Mouse (Mus musculus) embryonic facial prominence, embryonic 15.5 days (tissue): ENCODE measurements around the gene Neurod2. TPM values are rescaled to one million over a fixed set of nuclear protein-coding genes. Genes with fewer than 3 reads are reported as not detected.

Source experiments
- ATAC-seq: fragments of 200-750 bp; cut with Nextera tagmentation; 2 replicates; pipeline ENCODE4 v1.8.0; 2017; ENCODE audit warnings: low read depth, moderate TSS enrichment; ENCODE audit not compliant: insufficient number of reproducible peaks, low FRiP score, low TSS enrichment
- H3K27ac ChIP-seq: fragments of 300-500 bp; sonication (generic); replicated peaks from 2 replicates; pipeline ENCODE4 v1.5.1; 2015; ENCODE audit warnings: mild to moderate bottlenecking, inconsistent platforms
- H3K27me3 ChIP-seq: fragments of 300-500 bp; sonication (generic); 2 replicates; pipeline ENCODE4 v1.6.1; 2015; ENCODE audit warnings: inconsistent platforms
- H3K36me3 ChIP-seq: fragments of 300-500 bp; sonication (generic); 2 replicates; pipeline ENCODE4 v1.6.1; 2015; ENCODE audit warnings: mild to moderate bottlenecking, inconsistent platforms
- H3K4me1 ChIP-seq: fragments of 300-500 bp; sonication (generic); 2 replicates; pipeline ENCODE4 v1.6.1; 2015; ENCODE audit warnings: inconsistent platforms
- H3K4me2 ChIP-seq: fragments of 300-500 bp; sonication (generic); replicated peaks from 2 replicates; pipeline ENCODE4 v1.6.1; 2015; ENCODE audit warnings: mild to moderate bottlenecking, inconsistent platforms
- H3K4me3 ChIP-seq: fragments of 300-500 bp; sonication (generic); replicated peaks from 2 replicates; pipeline ENCODE4 v1.5.1; 2015; ENCODE audit warnings: mild to moderate bottlenecking, inconsistent platforms
- H3K9ac ChIP-seq: fragments of 300-500 bp; sonication (generic); 2 replicates; pipeline ENCODE4 v1.6.1; 2015; ENCODE audit warnings: inconsistent platforms
- H3K9me3 ChIP-seq: fragments of 300-500 bp; sonication (generic); replicated peaks from 2 replicates; pipeline ENCODE4 v1.6.1; 2016; ENCODE audit warnings: inconsistent platforms
- WGBS: fragments of 180-500 bp; shearing (Covaris S2); methylation state at CpG from one replicate; pipeline ENCODE4 v1.1.7; 2015; 5-methylcytosine and 5-hydroxymethylcytosine counted together
- polyA plus RNA-seq: library from polyadenylated mRNA; unstranded; fragments of >200 nt; fragmentation: Nextera tagmentation; extraction: Ambion mirVana; gene quantifications from 2 replicates; pipeline ENCODE4 v1.2.1, GENCODE M21; 2015

Neurod2 gene
- polyA plus RNA-seq, 1 experiment from 2014 or later = 0.09 TPM

GRCm38 (mm10) chr11:98366290-98366689 is 36.8 kb upstream of the Neurod2 start:
- no peaks in the 10 kb centered on the region for H3K9me3 ChIP-seq
- H3K4me2 ChIP-seq = no peak overlapping the region
- H3K4me1 ChIP-seq = peaks cover 7% of the 10 kb centered on the region
- H3K4me3 ChIP-seq = no peak overlapping the region
- H3K36me3 ChIP-seq = no peaks in the 10 kb centered on the region
- no peaks in the 10 kb centered on the region for H3K27me3 ChIP-seq
- no peak overlapping the region for H3K9ac ChIP-seq
- H3K27ac ChIP-seq = no peak overlapping the region
- 75% methylated on average over 10 of the region's 10 CpGs for WGBS
- ATAC-seq = no peak

GRCm38 (mm10) chr11:98364410-98364809 is 35.0 kb upstream of the Neurod2 start:
- WGBS = 88% methylated on average over 5 of the region's 5 CpGs
- Histone ChIP-seq H3K4me3 (no peak overlapping the region), H3K36me3 (no peaks in the 10 kb centered on the region), H3K27ac (no peak overlapping the region), H3K4me2 (no peak overlapping the region), H3K9me3 (no peaks in the 10 kb centered on the region), H3K4me1 (peaks cover 22% of the 10 kb centered on the region), H3K27me3 (no peaks in the 10 kb centered on the region), H3K9ac (no peak overlapping the region)
- no peak for ATAC-seq

DNA sequence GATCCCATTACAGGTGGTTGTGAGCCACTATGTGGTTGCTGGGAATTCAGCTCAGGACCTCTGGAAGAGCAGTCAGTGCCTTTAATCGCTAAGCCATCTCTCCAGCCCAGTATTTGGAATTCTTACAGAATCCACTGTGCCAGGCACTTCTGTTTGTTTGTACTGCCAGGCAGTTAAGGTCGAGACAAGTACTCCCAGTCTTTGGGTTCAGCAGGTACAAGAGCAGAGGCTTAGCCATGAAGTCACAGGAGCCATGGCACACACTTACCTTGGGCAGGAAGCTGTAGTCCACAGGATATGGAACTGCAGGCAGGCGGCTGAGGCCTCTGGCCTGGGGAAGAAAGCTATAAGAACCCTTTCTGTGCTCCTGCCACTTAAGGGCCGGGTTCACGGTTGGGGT is 34.4 kb upstream of the Neurod2 start:
- H3K4me3 ChIP-seq = no peak overlapping the region
- no peaks in the 10 kb centered on the region for H3K9me3 ChIP-seq
- no peak overlapping the region for H3K4me2 ChIP-seq
- no peaks in the 10 kb centered on the region for H3K36me3 ChIP-seq
- peaks cover 28% of the 10 kb centered on the region for H3K4me1 ChIP-seq
- H3K9ac ChIP-seq = no peak overlapping the region
- 83% methylated on average over 5 of the region's 5 CpGs for WGBS
- no peak overlapping the region for H3K27ac ChIP-seq
- no peaks in the 10 kb centered on the region for H3K27me3 ChIP-seq
- ATAC-seq = no peak

DNA sequence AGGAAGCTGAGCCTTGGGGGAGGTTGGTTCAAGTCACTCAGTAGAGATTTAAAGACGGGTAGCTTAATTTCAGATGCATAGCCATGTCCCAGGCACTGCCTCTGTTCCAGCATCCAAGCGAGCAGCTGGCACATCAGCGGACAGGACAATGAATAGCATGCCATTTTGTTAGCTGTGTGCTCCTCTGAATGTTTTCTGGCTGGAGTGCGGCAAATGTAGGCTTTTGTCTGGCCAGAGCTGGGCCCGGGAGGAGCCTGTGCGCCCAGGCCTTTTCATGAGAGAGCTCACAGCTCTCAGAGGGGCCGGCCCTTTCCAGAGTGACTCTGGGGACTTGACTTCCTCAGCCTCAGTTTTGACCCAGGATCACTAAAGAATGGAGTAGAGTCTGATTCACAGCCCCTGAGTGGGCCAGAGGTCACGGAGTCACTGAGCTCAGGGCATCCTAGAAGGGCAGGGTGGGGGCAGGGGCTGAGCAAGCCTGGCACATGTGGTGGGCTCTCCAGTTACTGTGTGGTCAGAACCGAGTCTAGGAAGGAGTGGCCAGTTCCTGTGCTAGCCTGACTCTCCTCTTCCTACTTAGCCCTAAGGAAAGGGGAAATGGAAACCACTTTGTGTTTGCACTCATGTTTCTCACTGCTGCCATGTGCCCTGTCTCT is 31.5 kb upstream of the Neurod2 start:
- no peak for ATAC-seq
- Histone ChIP-seq H3K4me3 (no peak overlapping the region), H3K9me3 (no peaks in the 10 kb centered on the region), H3K27ac (no peak overlapping the region), H3K27me3 (no peaks in the 10 kb centered on the region), H3K4me1 (peaks cover 37% of the 10 kb centered on the region), H3K9ac (no peak overlapping the region), H3K36me3 (no peaks in the 10 kb centered on the region), H3K4me2 (no peak overlapping the region)
- WGBS = 47% methylated on average over 9 of the region's 9 CpGs

GRCm38 (mm10) chr11:98358161-98359083 is 29.0 kb upstream of the Neurod2 start, which contains the start of gene Stard3:
Stard3 (plus strand) TSS chr11:98358368.
- Histone ChIP-seq H3K36me3 (no peaks in the 10 kb centered on the region), H3K27ac (peak within 1 kb of the TSS; percentile 89), H3K27me3 (peaks cover 12% of the 10 kb centered on the region; the same call in 1 of the 2 replicates), H3K4me1 (peaks cover 41% of the 10 kb centered on the region), H3K9me3 (no peaks in the 10 kb centered on the region), H3K4me3 (peak within 1 kb of the TSS; percentile 70), H3K4me2 (peak within 1 kb of the TSS; percentile 75), H3K9ac (peak within 1 kb of the TSS; percentile 60)
- under 1% methylated on average over 60 of the region's 60 CpGs for WGBS
- peak; percentile 89 for ATAC-seq

DNA sequence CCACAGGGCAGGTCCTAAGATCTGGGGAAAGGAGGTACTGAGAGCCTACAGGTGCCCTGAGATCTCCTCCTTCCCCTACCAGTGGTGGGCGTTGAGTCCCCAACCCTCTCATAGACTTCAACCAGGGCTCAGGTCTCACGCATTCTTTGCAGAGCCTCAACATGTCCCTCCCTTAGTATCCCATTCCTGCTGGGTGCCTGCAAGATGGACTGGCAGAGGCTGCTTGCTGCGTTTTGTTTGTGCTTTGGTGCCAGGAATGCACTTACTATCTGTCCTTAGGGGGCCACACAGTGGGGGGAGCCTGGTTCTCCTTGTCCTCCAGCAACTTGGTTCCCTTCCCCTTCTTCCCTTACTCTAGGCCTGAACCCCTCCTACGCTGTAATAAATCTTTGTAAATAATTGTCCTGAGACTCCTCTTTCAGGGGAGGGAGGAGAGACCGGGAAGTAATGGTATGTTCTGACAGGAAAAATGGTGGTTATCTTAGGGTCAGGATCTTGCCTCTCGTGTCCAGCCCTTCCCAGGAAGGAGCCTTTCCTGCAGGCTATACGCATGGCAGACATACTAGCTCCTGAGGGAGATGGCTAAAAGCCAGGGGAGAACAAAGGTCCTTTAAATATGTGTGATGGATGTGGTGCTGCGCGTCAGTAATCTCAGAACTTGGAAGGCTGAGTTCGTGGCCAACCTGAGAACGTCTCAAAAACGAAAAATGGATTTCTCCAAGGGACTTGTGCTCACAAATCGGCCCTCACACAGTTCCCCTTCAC is 28.1 kb upstream of the Neurod2 start:
- Histone ChIP-seq H3K4me1 (peaks cover 41% of the 10 kb centered on the region), H3K9ac (no peak overlapping the region; the same call in none of the 2 replicates), H3K27ac (peak overlapping the region; percentile 89), H3K9me3 (no peaks in the 10 kb centered on the region), H3K4me2 (peak overlapping the region; percentile 75), H3K36me3 (no peaks in the 10 kb centered on the region), H3K4me3 (peak overlapping the region; percentile 70), H3K27me3 (peaks cover 20% of the 10 kb centered on the region)
- 0 out of 2 replicates have a peak, but pooled peaks have one; percentile 0 for ATAC-seq
- 11% methylated on average over 13 of the region's 13 CpGs for WGBS

DNA sequence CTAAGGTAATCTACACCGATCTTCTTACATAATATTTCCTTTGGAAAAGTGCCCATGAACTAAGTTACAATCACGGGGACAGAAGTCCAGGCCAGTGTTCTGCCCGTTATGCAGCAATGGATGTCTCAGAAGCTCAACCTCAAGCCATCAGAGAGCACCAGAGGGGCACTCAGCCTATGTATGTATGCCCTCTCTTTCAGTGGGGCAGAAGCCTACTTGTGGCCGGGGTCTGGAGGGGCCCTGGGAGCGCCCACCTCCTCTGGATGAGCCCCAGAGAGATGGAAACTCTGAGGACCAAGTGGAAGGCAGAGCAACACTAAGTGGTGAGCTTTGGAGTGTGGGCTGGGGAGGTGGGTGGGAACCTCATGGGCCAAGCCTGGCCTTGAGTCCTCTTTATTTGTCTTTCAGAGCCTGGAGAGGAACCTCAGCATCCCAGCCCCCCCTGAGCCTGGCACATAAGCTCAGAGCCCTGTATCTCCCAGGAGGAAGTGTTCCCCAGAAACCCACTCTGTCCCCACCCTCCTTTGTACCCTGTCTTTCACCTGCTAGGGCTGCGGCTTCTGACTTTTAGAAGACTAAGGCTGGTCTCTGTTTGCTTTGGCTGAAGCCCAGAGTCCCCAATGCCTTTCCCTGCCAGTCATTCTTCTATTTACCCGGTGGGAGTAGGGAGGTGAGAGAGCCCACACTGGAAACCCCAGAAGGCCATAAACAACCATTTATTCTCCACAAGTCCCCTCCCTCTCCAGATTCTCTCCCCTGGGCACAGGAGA is 27.4 kb upstream of the Neurod2 start:
- Histone ChIP-seq H3K27ac (no peak overlapping the region), H3K36me3 (no peaks in the 10 kb centered on the region), H3K4me1 (peaks cover 41% of the 10 kb centered on the region), H3K27me3 (peaks cover 28% of the 10 kb centered on the region), H3K9me3 (no peaks in the 10 kb centered on the region), H3K4me3 (no peak overlapping the region), H3K9ac (no peak overlapping the region), H3K4me2 (no peak overlapping the region)
- WGBS = 76% methylated on average over 7 of the region's 7 CpGs
- no peak for ATAC-seq

- Histone ChIP-seq H3K4me2 (no peak overlapping the region), H3K36me3 (no peaks in the 10 kb centered on the region), H3K27ac (no peak overlapping the region), H3K27me3 (peaks cover 38% of the 10 kb centered on the region), H3K9ac (no peak overlapping the region), H3K4me1 (peaks cover 38% of the 10 kb centered on the region), H3K4me3 (no peak overlapping the region), H3K9me3 (no peaks in the 10 kb centered on the region)
- 7% methylated on average over 6 of the region's 6 CpGs for WGBS
- ATAC-seq = no peak
These were observed 26.4 kb upstream of the Neurod2 start for GRCm38 (mm10) chr11:98355732-98356299.

- Histone ChIP-seq H3K27ac (no peak overlapping the region), H3K4me3 (no peak overlapping the region), H3K9me3 (no peaks in the 10 kb centered on the region), H3K36me3 (no peaks in the 10 kb centered on the region), H3K27me3 (peaks cover 51% of the 10 kb centered on the region), H3K4me1 (peaks cover 24% of the 10 kb centered on the region), H3K4me2 (no peak overlapping the region), H3K9ac (no peak overlapping the region)
- 51% methylated on average over 14 of the region's 14 CpGs for WGBS
- ATAC-seq = no peak
These were observed 25.0 kb upstream of the Neurod2 start for GRCm38 (mm10) chr11:98354445-98354844.

DNA sequence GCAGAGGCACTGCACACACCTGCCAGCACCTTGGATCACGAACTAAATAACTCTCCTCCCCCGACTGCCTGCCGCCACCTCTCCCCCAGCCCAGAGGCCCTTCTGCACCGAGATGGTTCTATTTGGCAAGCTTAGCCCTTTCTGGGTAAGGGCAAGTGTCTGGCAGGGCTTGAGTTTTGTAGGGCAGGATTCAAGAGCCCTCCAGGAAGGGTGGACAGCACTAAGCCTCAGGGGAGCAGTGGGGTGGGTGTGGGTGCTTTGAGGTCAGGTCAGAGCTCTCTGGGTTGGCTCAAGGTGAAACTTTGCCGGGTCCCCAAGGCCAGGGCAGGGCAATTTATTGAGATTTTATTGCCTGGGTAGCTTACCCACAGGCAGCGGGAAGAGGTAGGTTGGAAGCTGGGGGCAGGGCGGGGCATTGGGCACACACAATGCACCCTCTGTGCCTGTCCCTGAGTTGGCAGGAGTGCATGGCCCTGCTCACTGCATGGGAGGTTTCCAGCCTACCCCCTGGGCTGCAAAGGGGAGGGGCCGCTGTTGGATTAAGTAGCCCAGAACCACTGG is 24.3 kb upstream of the Neurod2 start:
- Histone ChIP-seq H3K4me1 (peaks cover 22% of the 10 kb centered on the region), H3K9me3 (no peaks in the 10 kb centered on the region), H3K4me3 (no peak overlapping the region), H3K9ac (no peak overlapping the region), H3K4me2 (no peak overlapping the region), H3K27me3 (peaks cover 59% of the 10 kb centered on the region), H3K27ac (no peak overlapping the region), H3K36me3 (no peaks in the 10 kb centered on the region)
- 28% methylated on average over 8 of the region's 8 CpGs for WGBS
- no peak for ATAC-seq
